Mouse (Mus musculus) kidney, embryonic 16.5 days (tissue): ENCODE results near the gene Myo19. TPM values are rescaled to one million over a fixed set of nuclear protein-coding genes. Genes with fewer than 3 reads are reported as not detected.

Experiments
- ATAC-seq: fragments of 200-750 bp; cut with Nextera tagmentation; 2 replicates; pipeline ENCODE4 v1.8.0; 2017; ENCODE audit warnings: moderate TSS enrichment; ENCODE audit not compliant: low FRiP score, low TSS enrichment
- H3K27ac ChIP-seq: fragments of 300-500 bp; sonication (generic); 2 replicates; pipeline ENCODE4 v1.5.1; 2014; ENCODE audit warnings: low read length
- H3K27me3 ChIP-seq: fragments of 300-500 bp; sonication (generic); 2 replicates; pipeline ENCODE4 v1.6.1; 2014; ENCODE audit warnings: low read length, control low read depth, mixed read lengths; ENCODE audit not compliant: insufficient read depth
- H3K36me3 ChIP-seq: fragments of 300-500 bp; sonication (generic); 2 replicates; pipeline ENCODE4 v1.6.1; 2014; ENCODE audit warnings: low read length, control low read depth, mixed read lengths; ENCODE audit not compliant: insufficient read depth
- H3K4me1 ChIP-seq: fragments of 300-500 bp; sonication (generic); 2 replicates; pipeline ENCODE4 v1.6.1; 2014; ENCODE audit warnings: low read length, control low read depth, mixed read lengths; ENCODE audit not compliant: insufficient read depth
- H3K4me2 ChIP-seq: fragments of 300-500 bp; sonication (generic); replicated peaks from 2 replicates; pipeline ENCODE4 v1.6.1; 2014; ENCODE audit warnings: low read depth, low read length
- H3K4me3 ChIP-seq: fragments of 300-500 bp; sonication (generic); 2 replicates; pipeline ENCODE4 v1.5.1; 2014; ENCODE audit warnings: mild to moderate bottlenecking, low read length
- H3K9ac ChIP-seq: fragments of 300-500 bp; sonication (generic); replicated peaks from 2 replicates; pipeline ENCODE4 v1.6.1; 2014; ENCODE audit warnings: low read length
- H3K9me3 ChIP-seq: fragments of 300-500 bp; sonication (generic); 2 replicates; pipeline ENCODE4 v1.6.1; 2016; ENCODE audit warnings: low read length, control low read depth
- WGBS: fragments of 180-500 bp; shearing (Covaris S2); extraction: QIAGEN DNeasy Blood & Tissue Kit; methylation state at CpG from one replicate; pipeline ENCODE4 v1.1.7; 2014; 5-methylcytosine and 5-hydroxymethylcytosine counted together
- microRNA-seq: library from miRNA; unstranded; fragments of <30 nt; microRNA quantifications from one replicate; pipeline ENCODE4, GENCODE M21; 2016
- polyA plus RNA-seq: library from polyadenylated mRNA; unstranded; fragments of >200 nt; fragmentation: Nextera tagmentation; extraction: Ambion mirVana; gene quantifications from 2 replicates; pipeline ENCODE4 v1.2.1, GENCODE M21; 2015

Gene Myo19
- polyA plus RNA-seq, 1 experiment from 2014 or later, result 11.8 TPM

DNA sequence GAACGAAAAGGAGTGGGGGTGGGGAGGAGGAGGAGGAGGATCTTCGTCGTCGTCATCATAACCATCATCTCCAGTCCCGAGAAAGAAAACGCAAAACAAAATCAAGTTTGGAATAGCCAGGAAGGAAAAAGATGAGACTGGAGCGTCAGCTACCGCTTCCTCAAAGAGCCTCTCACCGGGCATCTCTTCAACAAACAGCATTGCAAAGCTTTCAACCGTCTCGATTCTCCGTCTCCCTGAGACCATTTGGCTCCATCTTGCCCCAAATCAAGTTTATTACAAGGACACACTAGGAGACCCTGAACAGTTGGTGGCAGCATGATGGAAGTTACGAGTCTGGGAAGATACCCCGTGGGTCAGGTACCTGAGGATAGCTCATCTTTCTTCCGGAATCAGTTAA is 77.2 kb downstream of the Myo19 start:
- ATAC-seq, result no peak
- Histone ChIP-seq H3K27ac (no peak overlapping the region), H3K4me2 (peak overlapping the region; percentile 69), H3K4me1 (peaks cover 34% of the 10 kb centered on the region), H3K27me3 (peaks cover 32% of the 10 kb centered on the region), H3K9me3 (no peaks in the 10 kb centered on the region), H3K9ac (0 out of 2 replicates have a peak overlapping the region, but pooled peaks have one; percentile 15), H3K4me3 (peak overlapping the region; percentile 50), H3K36me3 (no peaks in the 10 kb centered on the region)
- 11% methylated on average over 15 of the region's 15 CpGs for WGBS

DNA sequence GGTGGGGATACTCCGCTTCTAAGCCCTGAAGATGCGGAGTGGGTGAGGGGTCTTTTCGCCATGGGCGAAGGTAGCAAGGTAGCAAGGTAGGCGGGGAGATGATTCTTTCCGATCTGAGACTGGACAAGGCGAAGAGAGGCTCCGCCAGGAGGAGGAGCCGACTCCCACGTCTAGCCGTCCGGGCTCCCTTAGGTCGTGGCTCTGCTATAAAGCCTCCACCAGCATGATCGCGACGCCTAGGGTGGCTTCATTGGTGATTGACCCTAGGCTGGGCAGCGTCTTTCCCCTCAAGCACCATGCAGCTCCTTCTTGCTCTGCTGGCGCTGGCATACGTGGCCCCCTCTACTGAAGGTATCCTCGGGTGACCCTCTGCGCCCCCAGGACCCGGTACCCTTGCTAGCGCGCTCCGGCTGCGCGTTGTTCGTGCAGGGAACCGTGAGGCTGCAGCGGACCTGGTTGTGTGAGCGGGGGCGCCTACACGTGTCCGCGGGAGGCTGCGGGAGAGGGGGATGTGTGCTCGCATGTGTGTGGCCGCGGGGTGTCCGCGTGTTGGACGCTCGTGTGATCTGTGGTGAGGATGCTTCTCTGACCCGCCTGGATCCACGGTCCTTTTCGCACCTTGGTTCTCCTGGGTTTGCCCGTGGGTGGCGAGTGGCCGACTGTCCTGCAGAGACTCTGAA is 77.8 kb downstream of the Myo19 start, which contains the start of gene Car4:
Gene Car4, plus strand, starts transcription at position 196 of the 680 bp plus-strand sequence.
- ATAC-seq, result 0 out of 2 replicates have a peak, but pooled peaks have one; percentile 54
- peak within 1 kb of the TSS; percentile 83 for H3K27ac ChIP-seq
- no peaks in the 10 kb centered on the region for H3K36me3 ChIP-seq
- H3K4me2 ChIP-seq, result peak within 1 kb of the TSS; percentile 69
- WGBS, result under 1% methylated on average over 49 of the region's 49 CpGs
- no peaks in the 10 kb centered on the region for H3K9me3 ChIP-seq
- peak within 1 kb of the TSS; percentile 54; the same call in 1 of the 2 replicates for H3K9ac ChIP-seq
- H3K4me3 ChIP-seq, result peak within 1 kb of the TSS; percentile 50
- peaks cover 32% of the 10 kb centered on the region for H3K27me3 ChIP-seq
- peaks cover 34% of the 10 kb centered on the region for H3K4me1 ChIP-seq

DNA sequence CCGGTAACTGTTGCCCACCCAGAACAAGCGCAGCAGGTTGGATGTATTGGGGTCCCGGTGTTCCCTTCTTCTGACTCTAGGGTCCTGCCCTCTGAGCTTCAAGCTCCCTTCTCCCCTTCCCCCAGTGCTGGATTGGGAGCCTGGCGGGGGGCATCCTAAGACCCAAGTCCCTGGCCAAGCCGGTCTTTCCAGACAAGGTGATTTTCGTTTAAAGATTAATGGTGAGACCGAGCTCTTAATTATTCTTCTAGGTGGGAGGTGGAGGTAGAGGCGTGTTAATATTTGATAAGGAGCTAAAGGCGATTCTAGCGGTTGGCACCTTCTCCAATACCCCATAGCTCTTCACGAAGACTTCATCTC is 78.3 kb downstream of the Myo19 start:
- 1% methylated on average over 11 of the region's 11 CpGs for WGBS
- Histone ChIP-seq H3K36me3 (no peaks in the 10 kb centered on the region), H3K27me3 (peaks cover 32% of the 10 kb centered on the region), H3K4me1 (peaks cover 34% of the 10 kb centered on the region), H3K4me3 (peak overlapping the region; percentile 50), H3K4me2 (peak overlapping the region; percentile 69), H3K9ac (peak overlapping the region; percentile 54; the same call in 1 of the 2 replicates), H3K27ac (peak overlapping the region; percentile 83), H3K9me3 (no peaks in the 10 kb centered on the region)
- ATAC-seq, result peak; percentile 36; the same call in 1 of the 2 replicates

DNA sequence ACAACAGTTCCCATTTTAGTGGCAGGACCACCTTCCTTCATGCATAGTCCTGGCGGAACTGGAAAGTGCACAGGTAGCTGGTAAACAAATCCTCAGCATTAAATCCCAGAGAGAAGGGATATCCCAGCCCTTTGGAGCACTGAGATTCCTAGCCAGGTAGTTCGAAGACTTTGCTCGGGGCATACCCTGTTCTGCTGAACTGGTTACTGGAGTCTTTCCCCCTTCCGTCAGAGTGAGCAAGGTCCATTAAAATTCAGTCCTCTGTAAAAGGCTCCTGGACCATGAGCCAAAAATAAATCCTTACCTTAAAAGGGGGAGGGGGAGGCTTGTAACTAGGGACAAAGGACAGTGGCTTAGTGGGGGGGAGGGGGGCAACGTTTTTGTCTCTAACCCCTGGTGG is 79.2 kb downstream of the Myo19 start:
- Histone ChIP-seq H3K4me2 (peak overlapping the region; percentile 69), H3K36me3 (no peaks in the 10 kb centered on the region), H3K9me3 (no peaks in the 10 kb centered on the region), H3K9ac (no peak overlapping the region), H3K4me1 (peaks cover 34% of the 10 kb centered on the region), H3K4me3 (peak overlapping the region; percentile 50), H3K27ac (peak overlapping the region; percentile 83), H3K27me3 (peaks cover 32% of the 10 kb centered on the region)
- peak; percentile 55; the same call in 1 of the 2 replicates for ATAC-seq
- 34% methylated on average over 5 of the region's 5 CpGs for WGBS

DNA sequence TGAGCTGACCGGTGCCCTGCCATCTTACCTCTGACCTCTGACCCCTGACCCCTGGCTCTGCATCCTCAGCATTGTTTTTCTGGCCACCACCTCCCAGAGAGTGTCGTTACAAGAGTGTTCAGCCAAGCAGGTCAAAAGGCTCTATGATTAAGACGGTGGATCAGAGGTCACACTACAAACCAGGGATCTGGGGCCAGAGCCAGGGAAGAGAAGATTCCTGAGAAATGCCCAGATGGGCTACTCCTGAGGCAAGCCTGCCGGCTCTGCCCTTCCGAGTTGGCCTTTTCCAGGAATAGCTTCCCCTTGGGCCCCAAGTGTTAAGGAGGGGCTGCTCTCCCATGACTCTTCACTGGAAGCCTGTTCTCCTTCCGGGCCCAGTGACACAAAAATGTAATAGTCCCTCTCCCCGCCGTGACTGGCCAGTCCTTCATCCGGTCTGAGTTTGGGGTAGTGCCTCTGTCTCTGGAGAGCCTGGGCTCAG is 79.8 kb downstream of the Myo19 start:
- Histone ChIP-seq H3K4me3 (peak overlapping the region; percentile 50; the same call in 1 of the 2 replicates), H3K36me3 (no peaks in the 10 kb centered on the region), H3K4me2 (peak overlapping the region; percentile 69), H3K27ac (peak overlapping the region; percentile 83), H3K9me3 (no peaks in the 10 kb centered on the region), H3K9ac (peak overlapping the region; percentile 32), H3K27me3 (peaks cover 32% of the 10 kb centered on the region), H3K4me1 (peaks cover 34% of the 10 kb centered on the region)
- peak; percentile 47; the same call in 1 of the 2 replicates for ATAC-seq
- WGBS, result 4% methylated on average over 9 of the region's 9 CpGs

DNA sequence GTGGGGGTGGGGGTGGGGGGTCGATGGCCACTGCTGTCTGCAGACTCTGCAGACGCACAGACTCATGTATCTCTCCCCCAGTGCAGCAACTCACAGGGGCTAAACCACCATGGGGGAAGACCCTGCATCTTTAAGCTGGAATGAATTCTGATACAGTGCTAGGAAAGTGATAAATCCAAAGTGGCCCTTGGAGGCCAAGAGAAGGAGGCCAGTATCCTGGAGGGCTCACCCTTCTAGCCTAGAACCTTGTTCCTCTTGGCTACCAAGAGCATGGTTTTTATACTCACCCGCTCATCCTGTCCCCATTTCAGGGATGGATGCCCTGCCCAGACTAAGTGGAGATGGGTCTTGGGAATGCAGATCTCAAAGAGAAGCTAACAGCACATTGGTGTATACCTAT is 80.3 kb downstream of the Myo19 start:
- 37% methylated on average over 3 of the region's 3 CpGs for WGBS
- Histone ChIP-seq H3K9me3 (no peaks in the 10 kb centered on the region), H3K27ac (peak overlapping the region; percentile 83), H3K4me2 (peak overlapping the region; percentile 69), H3K36me3 (no peaks in the 10 kb centered on the region), H3K4me3 (no peak overlapping the region), H3K9ac (peak overlapping the region; percentile 32), H3K27me3 (peaks cover 32% of the 10 kb centered on the region), H3K4me1 (peaks cover 34% of the 10 kb centered on the region)
- 0 out of 2 replicates have a peak, but pooled peaks have one; percentile 7 for ATAC-seq

DNA sequence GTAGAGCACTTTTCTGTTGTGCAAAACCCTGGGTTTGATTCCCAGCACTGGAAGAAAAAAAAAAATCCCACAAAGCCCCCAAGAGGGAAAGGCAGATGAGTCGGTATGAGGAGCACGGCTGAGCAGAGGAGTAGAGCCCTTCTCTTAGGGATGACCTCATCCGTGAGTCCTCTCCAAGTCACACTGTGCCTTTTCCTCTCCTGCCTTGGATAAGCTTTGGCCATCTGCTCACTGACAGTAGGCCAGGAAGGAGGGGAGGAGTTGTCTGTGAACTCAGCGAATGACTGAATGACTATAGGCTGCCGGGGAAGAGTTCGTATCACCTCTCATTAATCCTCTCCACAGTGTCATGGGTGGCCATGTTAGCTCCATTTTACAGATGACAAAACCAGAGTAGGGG is 80.8 kb downstream of the Myo19 start:
- WGBS, result 79% methylated on average over 6 of the region's 6 CpGs
- Histone ChIP-seq H3K27ac (no peak overlapping the region), H3K4me1 (peaks cover 34% of the 10 kb centered on the region), H3K27me3 (peaks cover 32% of the 10 kb centered on the region), H3K9me3 (no peaks in the 10 kb centered on the region), H3K4me3 (no peak overlapping the region), H3K4me2 (no peak overlapping the region), H3K9ac (no peak overlapping the region), H3K36me3 (no peaks in the 10 kb centered on the region)
- ATAC-seq, result no peak

Small RNAs within 50 kb of the gene (microRNA-seq; reads per million reads assigned to microRNA genes)
- gene Gm23564, result not detected

Other genes starting within 250 kb of the Myo19 start
- gene Mrm1, start 60.6 kb upstream of the Myo19 start, polyA plus RNA-seq, result 12.3 and 15.5 TPM in 2 replicates
- gene Dhrs11, start 51.2 kb upstream of the Myo19 start, polyA plus RNA-seq, result 13.1 and 14.9 TPM in 2 replicates
- 62.6 and 63.3 TPM in 2 replicates for gene Ggnbp2, start 9.3 kb upstream of the Myo19 start, polyA plus RNA-seq
- gene Pigw, start 137 bp downstream of the Myo19 start, polyA plus RNA-seq, result 3.8 and 4.3 TPM in 2 replicates
- 57.6 and 61.6 TPM in 2 replicates for gene Znhit3, start 36.2 kb downstream of the Myo19 start, polyA plus RNA-seq
- 86.5 and 95.7 TPM in 2 replicates for gene Car4, start 77.6 kb downstream of the Myo19 start, polyA plus RNA-seq